Mouse (Mus musculus): ENCODE results near the gene Ints1. TPM values are rescaled to one million over a fixed set of nuclear protein-coding genes. Genes with fewer than 3 reads are reported as not detected.
A peak's percentile ranks its signal among the peaks of the same experiment; 100 is the strongest.

Gene Ints1
- 51.0 and 56.4 TPM in 2 replicates for polyA plus RNA-seq (2012; rRNA removed)

DNA sequence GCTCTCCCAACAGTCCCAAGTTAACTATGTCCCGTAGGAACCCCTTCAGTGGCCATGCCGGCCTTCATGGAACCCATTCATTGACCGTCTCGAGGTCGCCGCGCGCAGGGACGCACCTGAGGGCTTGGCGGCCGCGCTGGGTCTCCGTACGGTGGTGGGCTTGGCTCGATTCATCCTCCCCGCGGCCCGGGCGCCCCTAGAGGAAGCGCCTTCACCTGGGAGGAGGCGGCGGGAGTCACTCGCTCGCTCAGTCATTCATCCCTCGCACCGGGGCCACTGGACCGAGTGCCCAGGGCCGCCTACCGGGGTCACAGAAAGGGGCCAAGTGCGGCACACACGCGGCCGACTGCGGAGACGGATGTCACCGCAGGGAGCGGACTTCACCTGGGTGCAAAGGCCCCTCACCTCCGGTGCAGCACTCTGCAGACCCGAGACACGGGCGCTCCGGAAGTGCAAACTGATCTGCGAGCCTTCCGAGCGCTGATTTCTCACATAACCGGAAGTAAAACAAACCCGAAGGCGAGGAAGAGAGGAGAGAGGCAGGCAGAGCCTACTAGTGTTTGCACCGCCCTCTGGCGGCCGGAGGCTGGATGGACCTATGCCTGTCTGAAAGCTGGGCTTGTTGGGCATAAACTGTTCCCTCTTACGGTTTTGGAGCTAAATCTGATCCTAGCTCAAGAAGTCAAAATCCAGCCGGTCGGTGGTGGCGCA lies at the start of gene Ints1:
Gene Ints1 (minus strand): TSS at position 459 of the 711 bp plus-strand sequence.
- DNase-seq, result peak; percentile 93
- Histone ChIP-seq H3K4me3 (replicated peaks; ENCODE audit: extremely low read depth, low read depth, low read length) (peak within 1 kb of the TSS; percentile 71), H3K4me1 (ENCODE audit: control insufficient read depth, insufficient read depth, low read length) (no peaks in the 10 kb centered on the region)
- WGBS, result under 1% methylated on average over 55 of the region's 55 CpGs
- TF ChIP-seq CTCF (IDR thresholded peaks at IDR 0.05; ENCODE audit: insufficient read depth, low read length) (peak; percentile 97), POLR2A (IDR thresholded peaks at IDR 0.05; ENCODE audit: borderline replicate concordance, extremely low read depth, low read depth, low read length) (peak; percentile 60; the same call in 1 of the 2 replicates)

DNA sequence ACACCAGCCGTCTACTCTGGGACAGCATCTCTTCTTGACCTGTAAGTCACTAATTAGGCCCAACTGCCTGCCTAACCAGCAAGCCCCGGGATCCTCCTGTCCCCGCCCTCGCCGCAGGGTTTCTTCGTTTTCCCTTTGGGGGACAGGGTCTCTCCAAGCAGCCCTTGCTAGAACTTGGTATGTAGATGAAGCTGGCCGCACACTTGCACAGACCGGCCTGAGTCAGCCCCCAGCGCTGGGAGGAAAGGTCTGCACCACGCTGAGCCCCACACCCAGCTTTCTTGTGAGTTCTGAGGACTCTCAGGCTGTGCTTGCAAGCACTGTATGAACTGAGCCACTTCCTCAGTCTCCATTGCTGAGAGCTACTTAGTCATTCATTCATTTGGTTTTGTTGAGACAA lies 49.1 kb upstream of the Ints1 start:
- WGBS, result 93% methylated on average over 10 of the region's 10 CpGs
- DNase-seq, result no peak
- no peak overlapping the region for H3K4me3 ChIP-seq (replicated peaks; ENCODE audit: extremely low read depth, low read depth, low read length)
- TF ChIP-seq CTCF (IDR thresholded peaks at IDR 0.05; ENCODE audit: insufficient read depth, low read length), result no peak
- TF ChIP-seq POLR2A (IDR thresholded peaks at IDR 0.05; ENCODE audit: borderline replicate concordance, extremely low read depth, low read depth, low read length), result no peak
- peaks cover 12% of the 10 kb centered on the region for H3K4me1 ChIP-seq (ENCODE audit: control insufficient read depth, insufficient read depth, low read length)

- TF ChIP-seq CTCF (IDR thresholded peaks at IDR 0.05; ENCODE audit: insufficient read depth, low read length) (no peak), POLR2A (IDR thresholded peaks at IDR 0.05; ENCODE audit: borderline replicate concordance, extremely low read depth, low read depth, low read length) (no peak)
- no peak for DNase-seq
- H3K4me3 ChIP-seq (replicated peaks; ENCODE audit: extremely low read depth, low read depth, low read length), result no peak overlapping the region
- WGBS, result 82% methylated on average over 12 of the region's 12 CpGs
- peaks cover 8% of the 10 kb centered on the region for H3K4me1 ChIP-seq (ENCODE audit: control insufficient read depth, insufficient read depth, low read length)
These were observed 46.3 kb upstream of the Ints1 start for GRCm38 (mm10) chr5:139821466-139822459.

DNA sequence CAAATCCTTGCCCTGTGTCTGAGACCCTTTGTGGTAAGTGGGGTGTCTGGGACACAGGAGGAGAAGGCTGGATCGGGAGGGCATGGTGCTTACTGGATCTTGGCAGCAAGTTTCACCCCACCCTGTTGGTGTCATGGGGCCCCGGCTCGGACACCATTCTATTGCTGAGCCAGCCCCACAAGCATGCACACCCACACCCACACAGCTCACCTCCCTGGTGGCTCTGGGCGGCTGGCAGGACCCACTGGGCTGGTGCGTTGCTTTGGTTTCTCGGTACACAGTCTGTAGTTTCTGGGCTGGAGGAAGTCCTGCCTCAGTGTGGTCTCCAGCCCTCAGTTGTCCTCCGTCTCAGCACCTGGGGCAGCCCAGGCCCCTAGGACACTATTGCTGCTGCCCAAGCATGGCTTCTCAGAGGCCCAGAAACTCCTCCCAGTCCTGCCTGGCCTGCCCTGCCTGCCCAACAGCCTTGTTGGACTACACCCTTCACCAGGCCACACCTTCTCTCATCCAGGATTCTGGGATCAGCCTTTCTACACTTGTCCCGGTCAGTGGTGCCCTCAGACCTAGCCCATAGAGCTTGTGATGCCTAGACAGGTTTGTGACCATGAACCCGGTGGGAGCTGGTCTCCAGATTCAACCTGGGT lies 44.2 kb upstream of the Ints1 start, which contains the start of gene Tmem184a:
Gene Tmem184a (minus strand): TSS at position 380 of the 644 bp plus-strand sequence.
- DNase-seq, result no peak
- TF ChIP-seq CTCF (IDR thresholded peaks at IDR 0.05; ENCODE audit: insufficient read depth, low read length) (no peak), POLR2A (IDR thresholded peaks at IDR 0.05; ENCODE audit: borderline replicate concordance, extremely low read depth, low read depth, low read length) (no peak)
- H3K4me1 ChIP-seq (ENCODE audit: control insufficient read depth, insufficient read depth, low read length), result no peaks in the 10 kb centered on the region
- 78% methylated on average over 9 of the region's 9 CpGs for whole genome bisulfite sequencing
- no peak within 1 kb of the TSS for H3K4me3 ChIP-seq (replicated peaks; ENCODE audit: extremely low read depth, low read depth, low read length)

GRCm38 (mm10) chr5:139818801-139819200 lies 43.3 kb upstream of the Ints1 start:
- 49% methylated on average over 4 of the region's 4 CpGs for WGBS
- DNase-seq, result peak; percentile 46
- Histone ChIP-seq H3K4me1 (ENCODE audit: control insufficient read depth, insufficient read depth, low read length) (no peaks in the 10 kb centered on the region), H3K4me3 (replicated peaks; ENCODE audit: extremely low read depth, low read depth, low read length) (no peak overlapping the region)
- TF ChIP-seq POLR2A (IDR thresholded peaks at IDR 0.05; ENCODE audit: borderline replicate concordance, extremely low read depth, low read depth, low read length) (no peak), CTCF (IDR thresholded peaks at IDR 0.05; ENCODE audit: insufficient read depth, low read length) (peak; percentile 54)

DNA sequence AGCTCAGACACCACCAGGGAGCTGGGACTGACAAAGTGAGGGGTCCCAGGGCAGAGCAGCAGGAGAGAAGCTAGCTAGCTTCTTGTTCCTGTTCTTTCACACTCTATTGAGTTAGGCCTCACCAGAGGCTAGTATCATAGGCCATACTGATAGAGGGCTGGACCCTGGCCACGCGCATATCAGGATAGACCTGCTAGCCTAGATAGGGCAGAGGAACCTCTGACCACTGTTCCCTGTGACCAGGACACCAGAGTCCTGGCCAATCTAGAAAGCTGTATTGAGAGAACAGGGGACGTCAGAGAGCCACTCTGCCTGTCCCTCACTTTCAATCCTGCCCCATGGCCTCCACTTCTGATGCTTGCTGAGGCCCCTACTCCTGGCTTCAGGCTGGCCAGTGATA lies 42.6 kb upstream of the Ints1 start:
- TF ChIP-seq CTCF (IDR thresholded peaks at IDR 0.05; ENCODE audit: insufficient read depth, low read length), result no peak
- H3K4me3 ChIP-seq (replicated peaks; ENCODE audit: extremely low read depth, low read depth, low read length), result no peak overlapping the region
- DNase-seq, result no peak
- WGBS, result 82% methylated on average over 3 of the region's 3 CpGs
- H3K4me1 ChIP-seq (ENCODE audit: control insufficient read depth, insufficient read depth, low read length), result no peaks in the 10 kb centered on the region

- whole genome bisulfite sequencing, result 0% methylated on average over 1 of the region's 1 CpGs
- Histone ChIP-seq H3K4me1 (ENCODE audit: control insufficient read depth, insufficient read depth, low read length) (0 out of 2 replicates have a peak, but pooled peaks cover 2% of the 10 kb centered on the region), H3K4me3 (replicated peaks; ENCODE audit: extremely low read depth, low read depth, low read length) (no peak overlapping the region)
- TF ChIP-seq POLR2A (IDR thresholded peaks at IDR 0.05; ENCODE audit: borderline replicate concordance, extremely low read depth, low read depth, low read length) (no peak), CTCF (IDR thresholded peaks at IDR 0.05; ENCODE audit: insufficient read depth, low read length) (peak; percentile 94)
- no peak for DNase-seq
These were observed 41.8 kb upstream of the Ints1 start for GRCm38 (mm10) chr5:139817292-139817691.

GRCm38 (mm10) chr5:139816445-139816844 lies 41.0 kb upstream of the Ints1 start:
- DNase-seq, result no peak
- Histone ChIP-seq H3K4me3 (replicated peaks; ENCODE audit: extremely low read depth, low read depth, low read length) (no peak overlapping the region), H3K4me1 (ENCODE audit: control insufficient read depth, insufficient read depth, low read length) (0 out of 2 replicates have a peak, but pooled peaks cover 2% of the 10 kb centered on the region)
- TF ChIP-seq POLR2A (IDR thresholded peaks at IDR 0.05; ENCODE audit: borderline replicate concordance, extremely low read depth, low read depth, low read length) (no peak), CTCF (IDR thresholded peaks at IDR 0.05; ENCODE audit: insufficient read depth, low read length) (no peak)

GRCm38 (mm10) chr5:139815964-139816363 lies 40.5 kb upstream of the Ints1 start:
- Histone ChIP-seq H3K4me1 (ENCODE audit: control insufficient read depth, insufficient read depth, low read length) (0 out of 2 replicates have a peak, but pooled peaks cover 2% of the 10 kb centered on the region), H3K4me3 (replicated peaks; ENCODE audit: extremely low read depth, low read depth, low read length) (no peak overlapping the region)
- 57% methylated on average over 6 of the region's 6 CpGs for WGBS
- no peak for DNase-seq
- TF ChIP-seq POLR2A (IDR thresholded peaks at IDR 0.05; ENCODE audit: borderline replicate concordance, extremely low read depth, low read depth, low read length), result no peak
- no peak for TF ChIP-seq CTCF (IDR thresholded peaks at IDR 0.05; ENCODE audit: insufficient read depth, low read length)

Data from lung, adult 2 months (tissue).